Mouse (Mus musculus): Measurements from ENCODE around the gene Trim72. TPM values are rescaled to one million over a fixed set of nuclear protein-coding genes. Genes with fewer than 3 reads are reported as not detected.

The Trim72 gene
- polyA plus RNA-seq, 1 experiment from 2014 or later: 0.07 TPM

GRCm38 (mm10) chr7:128058576-128058975 lies 54.8 kb downstream of the Trim72 start:
- 70% methylated on average over 7 of the region's 7 CpGs for WGBS
- DNase-seq (ENCODE audit: low spot score, missing footprints) (no peak), ATAC-seq (ENCODE audit: low FRiP score) (no peak)
- no peaks in the 10 kb centered on the region for H3K9me3 ChIP-seq (ENCODE audit: control insufficient read depth, low read length)
- H3K4me1 ChIP-seq (ENCODE audit: control insufficient read depth, insufficient read depth, low read length): no peaks in the 10 kb centered on the region
- no peaks in the 10 kb centered on the region for H3K27me3 ChIP-seq (ENCODE audit: control insufficient read depth, insufficient read depth, low read length)
- H3K27ac ChIP-seq (ENCODE audit: low read depth, low read length): no peak overlapping the region
- no peak overlapping the region for H3K9ac ChIP-seq (ENCODE audit: low read length)
- H3K4me2 ChIP-seq: no peak overlapping the region
- no peak overlapping the region for H3K4me3 ChIP-seq (ENCODE audit: low read depth, low read length)
- H3K36me3 ChIP-seq (ENCODE audit: control insufficient read depth, insufficient read depth, low read length): no peaks in the 10 kb centered on the region

GRCm38 (mm10) chr7:128059091-128059490 lies 55.3 kb downstream of the Trim72 start:
- 85% methylated on average over 4 of the region's 4 CpGs for WGBS

More at GRCm38 (mm10) chr7:128059091-128059490, 55.3 kb downstream of the Trim72 start:
- Histone ChIP-seq H3K9me3 (ENCODE audit: control insufficient read depth, low read length) (no peaks in the 10 kb centered on the region), H3K36me3 (ENCODE audit: control insufficient read depth, insufficient read depth, low read length) (no peaks in the 10 kb centered on the region), H3K9ac (ENCODE audit: low read length) (no peak overlapping the region), H3K4me2 (no peak overlapping the region), H3K27ac (ENCODE audit: low read depth, low read length) (no peak overlapping the region), H3K27me3 (ENCODE audit: control insufficient read depth, insufficient read depth, low read length) (no peaks in the 10 kb centered on the region), H3K4me1 (ENCODE audit: control insufficient read depth, insufficient read depth, low read length) (no peaks in the 10 kb centered on the region), H3K4me3 (ENCODE audit: low read depth, low read length) (no peak overlapping the region)
- no peak for ATAC-seq (ENCODE audit: low FRiP score)
- DNase-seq (ENCODE audit: low spot score, missing footprints): no peak

Other genes starting within 250 kb of the Trim72 start
- 6.1 and 6.3 TPM in 2 replicates for gene Orai3, start 234.1 kb upstream of the Trim72 start, polyA plus RNA-seq (2014; fragmentation: Nextera tagmentation; extraction: Ambion mirVana)
- 19.0 and 22.1 TPM in 2 replicates for gene Setd1a, start 227.3 kb upstream of the Trim72 start, polyA plus RNA-seq (2014; fragmentation: Nextera tagmentation; extraction: Ambion mirVana)
- not detected in 2 replicates for gene Gm49388, start 218.3 kb upstream of the Trim72 start, polyA plus RNA-seq (2014; fragmentation: Nextera tagmentation; extraction: Ambion mirVana)
- 7.9 and 8.2 TPM in 2 replicates for gene Hsd3b7, start 203.3 kb upstream of the Trim72 start, polyA plus RNA-seq (2014; fragmentation: Nextera tagmentation; extraction: Ambion mirVana)
- 10.1 and 12.2 TPM in 2 replicates for gene Stx4a, start 179.7 kb upstream of the Trim72 start, polyA plus RNA-seq (2014; fragmentation: Nextera tagmentation; extraction: Ambion mirVana)
- 6.9 and 8.4 TPM in 2 replicates for gene Stx1b, start 179.4 kb upstream of the Trim72 start, polyA plus RNA-seq (2014; fragmentation: Nextera tagmentation; extraction: Ambion mirVana)
- gene Zfp646, start 127.7 kb upstream of the Trim72 start, polyA plus RNA-seq (2014; fragmentation: Nextera tagmentation; extraction: Ambion mirVana): 16.0 and 17.4 TPM in 2 replicates
- 20.3 and 24.3 TPM in 2 replicates for gene Zfp668, start 127.1 kb upstream of the Trim72 start, polyA plus RNA-seq (2014; fragmentation: Nextera tagmentation; extraction: Ambion mirVana)
- gene Prss53, start 113.0 kb upstream of the Trim72 start, polyA plus RNA-seq (2014; fragmentation: Nextera tagmentation; extraction: Ambion mirVana): 0.32 and 0.36 TPM in 2 replicates
- not detected in 2 replicates for gene Gm21974, start 108.5 kb upstream of the Trim72 start, polyA plus RNA-seq (2014; fragmentation: Nextera tagmentation; extraction: Ambion mirVana)
- 44.6 and 48.6 TPM in 2 replicates for gene Vkorc1, start 108.3 kb upstream of the Trim72 start, polyA plus RNA-seq (2014; fragmentation: Nextera tagmentation; extraction: Ambion mirVana)
- gene Bckdk, start 99.9 kb upstream of the Trim72 start, polyA plus RNA-seq (2014; fragmentation: Nextera tagmentation; extraction: Ambion mirVana): 96.5 and 107 TPM in 2 replicates
- 54.6 and 57.1 TPM in 2 replicates for gene Kat8, start 91.4 kb upstream of the Trim72 start, polyA plus RNA-seq (2014; fragmentation: Nextera tagmentation; extraction: Ambion mirVana)
- gene Prss8, start 73.8 kb upstream of the Trim72 start, polyA plus RNA-seq (2014; fragmentation: Nextera tagmentation; extraction: Ambion mirVana): 0.78 and 0.86 TPM in 2 replicates
- 9.4 and 9.6 TPM in 2 replicates for gene Prss36, start 57.2 kb upstream of the Trim72 start, polyA plus RNA-seq (2014; fragmentation: Nextera tagmentation; extraction: Ambion mirVana)
- gene Fus, start 36.5 kb upstream of the Trim72 start, polyA plus RNA-seq (2014; fragmentation: Nextera tagmentation; extraction: Ambion mirVana): 51.6 and 54.4 TPM in 2 replicates
- 5.5 and 6.7 TPM in 2 replicates for gene Pycard, start 10.1 kb upstream of the Trim72 start, polyA plus RNA-seq (2014; fragmentation: Nextera tagmentation; extraction: Ambion mirVana)
- 0.20 and 0.37 TPM in 2 replicates for gene Itgam, start 58.7 kb downstream of the Trim72 start, polyA plus RNA-seq (2014; fragmentation: Nextera tagmentation; extraction: Ambion mirVana)
- not detected in 2 replicates for gene Gm49368, start 58.7 kb downstream of the Trim72 start, polyA plus RNA-seq (2014; fragmentation: Nextera tagmentation; extraction: Ambion mirVana)
- 0.19 TPM in 1 of 2 replicates, not detected in the other for gene Itgax, start 125.6 kb downstream of the Trim72 start, polyA plus RNA-seq (2014; fragmentation: Nextera tagmentation; extraction: Ambion mirVana)
- gene Itgad, start 150.4 kb downstream of the Trim72 start, polyA plus RNA-seq (2014; fragmentation: Nextera tagmentation; extraction: Ambion mirVana): not detected in 2 replicates
- gene Cox6a2, start 202.4 kb downstream of the Trim72 start, polyA plus RNA-seq (2014; fragmentation: Nextera tagmentation; extraction: Ambion mirVana): not detected in 2 replicates
- 5.8 and 7.1 TPM in 2 replicates for gene Armc5, start 233.4 kb downstream of the Trim72 start, polyA plus RNA-seq (2014; fragmentation: Nextera tagmentation; extraction: Ambion mirVana)
- 13.7 and 14.2 TPM in 2 replicates for gene 9130023H24Rik, start 234.1 kb downstream of the Trim72 start, polyA plus RNA-seq (2014; fragmentation: Nextera tagmentation; extraction: Ambion mirVana)
- 32.2 and 34.3 TPM in 2 replicates for gene Tgfb1i1, start 242.9 kb downstream of the Trim72 start, polyA plus RNA-seq (2014; fragmentation: Nextera tagmentation; extraction: Ambion mirVana)